Mouse (Mus musculus) brain, embryonic 18.5 days (tissue): ENCODE results near the gene Paf1.
"Not testable (repeated sequence)": the region's sequence is repeated elsewhere in the genome, so short reads cannot be mapped to it uniquely, and the experiment has no call there.

Experiments
- DNase-seq: peaks from one replicate; pipeline ENCODE4 v3.0.0-alpha.2; 2012; ENCODE audit warnings: low read depth, low spot score

Gene Paf1

GRCm38 (mm10) chr7:28383606-28384005 is 9.1 kb upstream of the Paf1 start:
- DNase-seq = no peak

DNA sequence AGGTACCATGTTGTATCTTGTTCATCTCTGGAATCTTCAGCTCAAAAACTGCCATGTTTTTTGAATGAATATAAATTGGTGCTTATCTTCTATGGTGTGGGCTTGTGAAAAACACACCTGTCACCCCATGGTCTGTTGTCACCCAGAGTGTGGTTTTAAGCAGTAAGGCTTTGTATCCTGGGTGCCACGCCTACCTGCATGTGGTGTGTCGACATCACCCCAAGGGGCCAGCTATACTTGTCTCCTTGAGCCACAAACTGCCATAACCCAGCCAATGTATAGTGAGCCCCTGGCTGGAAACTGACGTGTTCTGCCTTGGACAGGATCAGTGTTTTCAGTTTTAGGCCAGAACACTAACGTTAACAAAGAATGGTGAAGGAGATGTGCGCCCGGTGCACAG is 8.6 kb upstream of the Paf1 start:
- no peak for DNase-seq

- no peak for DNase-seq
These were observed 7.6 kb upstream of the Paf1 start for GRCm38 (mm10) chr7:28385196-28385595.

DNA sequence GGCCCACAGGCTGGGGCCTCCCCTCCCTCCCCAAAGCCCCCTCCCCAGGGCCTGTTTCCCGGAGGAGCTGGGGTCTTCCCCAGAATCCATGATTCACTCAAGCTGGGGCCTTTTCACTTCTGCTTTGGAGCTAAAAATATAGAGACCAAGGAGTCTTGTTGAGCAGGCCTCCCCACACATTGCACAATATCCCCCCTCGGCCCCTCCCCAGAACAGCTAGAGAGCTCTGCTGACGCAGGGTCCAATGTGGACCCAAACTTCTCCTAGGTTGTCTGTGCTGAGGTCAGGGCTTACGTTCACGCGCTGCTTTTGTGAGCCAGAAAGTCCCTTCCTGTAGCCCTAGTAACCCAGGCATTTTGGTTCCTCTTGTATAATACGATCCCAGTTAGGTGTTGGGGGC is 6.7 kb upstream of the Paf1 start:
- DNase-seq = no peak

- no peak for DNase-seq
These were observed 6.3 kb upstream of the Paf1 start for GRCm38 (mm10) chr7:28386462-28386861.

DNA sequence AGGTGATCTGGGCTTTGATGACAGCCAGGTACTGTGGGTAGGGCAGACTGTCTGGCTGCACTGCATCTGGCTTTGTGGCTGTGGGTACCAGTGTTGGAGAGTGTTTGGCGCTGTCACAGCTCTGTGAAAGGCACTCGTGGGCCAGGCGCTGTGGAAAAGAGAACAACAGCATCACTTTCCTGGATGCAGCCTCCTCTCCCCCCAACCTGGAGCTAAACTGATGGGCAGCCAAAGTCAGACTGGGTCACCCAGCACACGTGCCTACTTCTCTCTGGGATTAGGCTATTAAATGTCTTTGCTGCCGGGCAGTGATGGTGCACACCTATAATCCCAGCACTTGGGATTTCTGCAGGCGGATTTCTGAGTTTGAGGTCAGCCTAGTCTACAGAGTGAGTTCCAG is 5.9 kb upstream of the Paf1 start:
- DNase-seq = not testable (repeated sequence)

DNA sequence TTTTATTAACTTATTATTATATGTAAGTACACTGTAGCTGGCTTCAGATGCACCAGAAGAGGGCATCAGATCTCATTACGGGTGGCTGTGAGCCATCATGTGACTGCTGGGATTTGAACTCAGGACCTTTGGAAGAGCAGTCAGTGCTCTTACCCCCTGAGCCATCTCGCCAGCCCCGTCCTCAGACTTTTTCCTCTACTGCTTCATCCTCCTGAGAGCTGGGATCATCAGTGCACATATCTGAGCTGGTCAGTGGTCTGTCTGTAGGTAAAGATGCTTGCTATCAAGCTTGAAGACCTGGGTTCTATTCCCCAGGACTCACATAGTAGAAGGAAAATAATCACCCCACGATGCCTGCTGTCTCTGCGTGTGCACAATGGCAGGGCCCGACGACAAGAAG is 5.4 kb upstream of the Paf1 start:
- DNase-seq = not testable (repeated sequence)

GRCm38 (mm10) chr7:28390331-28390730 is 2.4 kb upstream of the Paf1 start:
- no peak for DNase-seq

DNA sequence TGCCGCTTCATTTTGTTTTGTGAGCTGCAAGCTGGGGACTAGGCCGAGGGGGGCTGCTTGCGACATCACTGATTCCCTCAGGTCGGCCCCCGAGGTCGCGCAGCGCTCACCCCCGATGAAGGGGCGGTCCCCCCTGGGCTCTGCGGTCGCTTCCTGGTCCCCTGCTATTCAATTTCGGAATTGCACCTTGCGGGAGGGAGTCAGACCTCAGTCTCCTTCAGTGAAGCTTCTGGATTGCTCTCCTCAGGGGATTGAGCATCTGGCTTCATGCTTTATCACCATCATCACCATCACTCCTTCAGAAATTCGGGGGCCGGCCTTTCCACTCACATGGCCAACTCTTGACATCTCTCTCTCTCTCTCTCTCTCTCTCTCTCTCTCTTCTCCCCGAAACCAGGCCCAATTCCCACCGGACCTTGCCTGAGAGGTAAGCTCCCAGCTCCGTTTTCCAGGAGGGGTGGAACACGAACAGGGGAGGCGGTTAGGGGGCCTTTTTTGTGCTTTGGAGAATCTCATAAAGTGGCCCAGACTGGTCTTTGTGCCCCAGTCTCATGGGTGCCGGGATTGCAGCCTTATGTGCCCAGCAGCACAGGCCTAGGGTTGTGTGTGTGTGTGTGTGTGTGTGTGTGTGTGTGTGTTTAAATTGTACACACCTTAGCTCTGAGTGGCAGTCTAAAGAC is 661 bp downstream of the Paf1 start:
- DNase-seq = no peak

DNA sequence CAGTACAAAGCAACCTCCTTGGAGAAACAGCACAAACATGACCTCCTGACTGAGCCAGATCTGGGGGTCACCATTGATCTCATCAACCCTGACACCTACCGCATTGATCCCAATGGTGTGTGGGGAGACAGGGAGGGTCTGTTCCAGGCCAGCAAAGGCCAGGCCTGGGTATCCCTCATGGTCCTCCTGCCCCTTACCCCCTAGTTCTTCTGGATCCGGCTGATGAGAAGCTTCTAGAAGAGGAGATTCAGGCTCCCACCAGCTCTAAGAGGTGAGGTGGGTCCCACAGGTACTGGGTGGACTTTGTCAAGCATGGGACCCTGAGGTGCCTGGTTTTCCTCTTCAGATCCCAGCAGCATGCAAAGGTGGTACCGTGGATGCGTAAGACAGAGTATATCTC is 2.7 kb downstream of the Paf1 start:
- DNase-seq = no peak

DNA sequence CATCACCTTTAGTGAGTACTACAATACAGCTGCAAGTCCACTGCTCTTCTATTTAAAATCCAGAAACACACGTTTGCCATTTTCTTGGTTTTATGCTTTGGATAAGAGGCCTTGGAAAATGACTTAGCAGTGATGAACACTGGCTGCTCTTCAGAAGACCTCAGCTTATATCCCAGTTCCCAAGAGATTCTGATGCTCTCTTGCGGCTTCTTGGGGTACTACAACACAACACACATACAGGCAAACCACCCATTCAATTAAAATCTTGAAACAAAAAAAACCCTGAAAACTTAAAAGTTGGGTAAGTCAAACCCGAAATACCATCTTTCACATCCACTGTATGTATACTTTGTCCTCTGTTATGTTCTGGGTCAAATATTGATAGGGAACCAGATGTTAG is 5.2 kb downstream of the Paf1 start:
- no peak for DNase-seq

DNA sequence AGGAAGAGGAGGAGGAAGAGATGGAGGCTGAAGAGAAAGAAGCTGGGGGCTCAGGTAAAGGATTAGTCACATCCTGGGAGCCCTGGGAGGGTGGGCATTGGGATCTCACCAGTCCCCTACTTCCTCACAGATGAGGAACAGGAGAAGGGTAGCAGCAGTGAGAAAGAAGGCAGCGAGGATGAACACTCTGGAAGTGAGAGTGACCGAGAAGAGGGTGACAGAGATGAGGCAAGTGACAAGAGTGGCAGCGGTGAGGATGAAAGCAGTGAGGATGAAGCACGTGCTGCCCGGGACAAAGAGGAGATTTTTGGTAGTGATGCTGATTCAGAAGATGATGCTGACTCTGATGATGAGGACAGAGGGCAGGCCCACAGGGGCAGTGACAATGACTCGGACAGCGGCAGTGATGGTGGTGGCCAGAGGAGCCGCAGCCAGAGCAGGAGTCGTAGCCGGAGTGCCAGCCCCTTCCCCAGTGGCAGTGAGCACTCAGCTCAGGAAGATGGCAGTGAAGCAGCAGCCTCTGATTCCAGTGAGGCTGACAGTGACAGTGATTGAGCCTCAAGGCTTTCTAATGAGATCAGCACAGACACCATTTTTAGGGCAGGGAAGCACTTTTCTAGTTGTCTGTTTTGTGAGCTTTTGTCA is 6.1 kb downstream of the Paf1 start:
- no peak for DNase-seq

GRCm38 (mm10) chr7:28401030-28401429 is 8.3 kb downstream of the Paf1 start:
- no peak for DNase-seq

DNA sequence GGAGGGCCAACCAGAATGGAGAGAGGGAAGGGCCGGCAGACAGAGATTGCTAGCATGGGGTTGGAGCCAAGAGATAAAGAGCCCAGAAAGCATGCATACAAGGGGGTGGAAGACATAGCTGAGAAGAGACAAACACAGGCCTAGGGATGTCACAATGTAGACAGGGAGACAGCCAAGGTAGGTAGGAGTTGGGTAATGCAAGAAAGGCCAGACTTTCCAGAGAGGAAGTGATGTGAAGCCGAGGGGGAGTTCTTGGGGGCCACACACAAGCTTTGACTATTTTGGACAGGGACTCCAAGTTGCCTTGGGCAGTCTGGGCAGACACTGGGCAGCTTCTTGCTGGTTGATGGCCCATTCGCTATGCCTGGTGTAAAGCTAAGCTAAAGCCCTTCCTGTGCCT is 9.2 kb downstream of the Paf1 start:
- no peak for DNase-seq

- DNase-seq = no peak
These were observed 18.2 kb downstream of the Paf1 start for GRCm38 (mm10) chr7:28410841-28411475.

DNA sequence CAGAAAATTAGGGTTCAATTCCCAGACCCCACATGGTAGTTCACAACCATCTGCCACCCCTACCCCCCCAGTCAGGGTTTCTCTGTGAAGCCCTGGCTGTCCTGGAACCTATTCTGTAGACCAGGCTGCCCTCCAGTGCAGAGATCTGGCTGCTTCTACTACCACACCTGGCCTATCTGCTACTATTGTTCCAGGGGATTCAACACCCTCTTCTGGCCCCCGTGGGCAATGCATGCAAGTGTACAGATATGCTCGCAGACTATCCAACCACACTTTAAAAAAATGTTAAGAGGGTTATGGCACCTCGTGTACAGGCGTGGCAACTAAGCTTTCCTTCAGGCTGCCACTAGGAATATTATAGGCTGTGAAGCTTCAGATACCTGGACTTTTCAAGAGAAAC is 20.1 kb downstream of the Paf1 start:
- DNase-seq = no peak

GRCm38 (mm10) chr7:28417368-28417767 is 24.6 kb downstream of the Paf1 start:
- DNase-seq = no peak

- DNase-seq = no peak
These were observed 25.4 kb downstream of the Paf1 start for GRCm38 (mm10) chr7:28418096-28418670.

- DNase-seq = no peak
These were observed 26.7 kb downstream of the Paf1 start for GRCm38 (mm10) chr7:28419416-28419815.

DNA sequence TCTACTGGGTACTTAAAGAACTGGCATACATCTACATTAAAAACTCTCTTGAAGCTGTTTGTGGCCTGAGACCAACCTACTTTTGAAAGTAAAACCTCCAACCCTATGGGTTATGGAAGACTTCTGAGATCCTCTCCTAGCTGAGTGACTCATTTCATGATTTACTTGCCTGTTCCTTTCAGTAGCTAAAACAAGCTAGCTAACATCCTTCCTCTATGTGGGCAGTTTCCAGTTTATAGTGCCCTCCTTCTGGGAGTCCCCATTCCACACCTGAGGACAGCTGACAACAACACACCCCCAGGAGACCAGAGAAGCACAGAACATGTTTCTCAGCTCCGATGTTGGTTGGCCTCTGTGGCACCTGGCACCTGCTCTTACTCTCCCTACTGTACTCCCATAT is 30.3 kb downstream of the Paf1 start:
- DNase-seq = no peak

- DNase-seq = no peak
These were observed 35.0 kb downstream of the Paf1 start for GRCm38 (mm10) chr7:28427738-28428137.

DNA sequence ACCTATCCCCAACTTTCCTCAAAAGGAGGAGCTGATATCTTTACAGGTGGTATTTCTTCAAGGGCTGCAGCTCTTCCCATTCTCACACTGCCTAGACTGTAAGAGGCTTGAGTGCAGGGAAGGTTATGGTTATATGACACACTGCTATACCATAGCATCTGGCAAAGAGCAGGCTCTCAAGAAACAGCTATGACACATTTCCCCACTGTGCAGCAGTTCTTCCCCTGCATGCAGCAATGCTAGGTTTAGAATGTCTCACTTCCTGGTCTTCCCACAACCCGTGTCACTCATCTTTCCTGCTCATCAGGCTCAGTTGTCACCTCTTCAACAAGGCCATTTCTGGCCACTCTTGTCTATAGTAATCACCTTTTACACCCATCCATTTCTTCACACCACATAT is 37.8 kb downstream of the Paf1 start:
- DNase-seq = no peak

- no peak for DNase-seq
These were observed 39.5 kb downstream of the Paf1 start for GRCm38 (mm10) chr7:28432252-28432651.
